Mouse (Mus musculus): ENCODE measurements around the gene Gpr55. TPM values are rescaled to one million over a fixed set of nuclear protein-coding genes. Genes with fewer than 3 reads are reported as not detected.

Gpr55 gene
- polyA plus RNA-seq, 1 experiment = not detected

DNA sequence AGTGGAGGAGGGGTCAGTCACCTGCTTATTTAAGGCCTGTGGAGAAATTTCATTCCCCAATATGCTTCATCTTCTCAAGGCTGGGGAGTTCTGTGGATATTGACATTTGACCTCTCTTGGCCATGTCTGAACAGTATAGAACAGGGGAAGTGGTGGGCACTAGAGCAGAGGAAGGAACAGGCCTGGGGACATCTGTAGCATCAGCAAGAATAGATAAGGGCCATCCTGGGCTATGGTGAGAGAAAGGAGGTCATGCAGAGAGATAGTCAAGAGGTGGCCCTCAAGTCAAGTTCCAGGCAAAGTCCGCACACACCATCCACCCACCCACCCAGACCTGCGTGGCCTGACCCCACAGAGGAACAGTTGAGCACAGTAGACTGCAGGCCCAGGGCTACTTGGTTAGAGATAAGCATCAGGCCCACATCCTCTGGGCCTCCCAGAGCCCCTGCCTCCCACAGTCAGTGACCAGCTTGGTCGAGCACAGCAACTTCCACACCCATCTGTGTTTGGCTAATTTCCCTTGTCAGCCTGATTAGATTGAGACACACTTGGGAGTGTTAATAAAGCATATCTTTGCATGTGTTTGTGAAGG, 59.2 kb downstream of the Gpr55 start:
- TF ChIP-seq CTCF (IDR thresholded peaks at IDR 0.05; ENCODE audit: control insufficient read depth, insufficient read depth, low read length) (no peak), POLR2A (IDR thresholded peaks at IDR 0.05; ENCODE audit: borderline replicate concordance, control insufficient read depth, low read depth, low read length) (no peak)

DNA sequence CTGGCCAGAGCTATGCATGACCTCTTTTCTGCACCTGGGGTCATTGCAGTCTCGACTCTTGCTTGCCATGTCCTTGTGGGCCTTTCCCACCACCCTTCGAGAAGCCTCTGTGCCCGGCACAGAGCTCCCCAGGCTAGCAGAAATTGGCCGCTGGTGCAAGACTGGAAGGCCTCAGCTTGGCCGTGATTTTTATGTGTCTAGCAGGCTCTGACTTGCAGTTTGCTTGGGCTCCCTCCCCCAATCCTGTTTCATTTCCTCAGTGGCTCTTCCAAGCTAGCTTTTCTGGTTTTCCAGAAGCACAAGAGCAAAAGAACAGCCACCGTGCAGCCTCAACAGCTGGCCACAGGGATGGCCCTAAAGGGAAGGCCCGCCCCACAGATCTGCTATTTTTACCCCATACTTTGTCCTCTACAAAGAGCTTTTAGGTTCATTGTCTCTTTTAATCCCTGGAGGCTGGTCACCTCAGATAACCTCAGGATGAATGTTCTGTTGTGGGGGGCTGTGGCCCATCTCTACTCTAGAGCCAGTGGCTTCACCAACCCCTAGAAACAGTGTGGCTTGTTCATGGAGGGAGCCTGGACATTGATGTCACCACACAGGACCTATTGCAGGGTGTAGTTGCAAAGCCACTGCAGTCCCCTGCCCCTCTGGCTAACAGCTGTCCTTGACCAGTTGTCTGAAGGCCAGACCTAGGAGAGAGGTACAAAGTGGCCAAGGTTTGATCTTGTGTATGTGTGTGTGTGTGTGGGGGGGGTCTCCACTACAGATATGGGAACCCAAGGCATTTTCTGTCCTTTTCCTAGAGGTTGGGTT, 60.1 kb downstream of the Gpr55 start:
- Histone ChIP-seq H3K27ac (ENCODE audit: control insufficient read depth, insufficient read depth, low read depth, low read length, poor library complexity) (no peak overlapping the region), H3K4me1 (ENCODE audit: control insufficient read depth, insufficient read depth, low read length) (no peaks in the 10 kb centered on the region; the same call in 1 of the 2 replicates), H3K4me3 (replicated peaks; ENCODE audit: control insufficient read depth, low read depth, low read length) (no peak overlapping the region)
- 64% methylated on average over 7 of the region's 7 CpGs for WGBS
- TF ChIP-seq CTCF (IDR thresholded peaks at IDR 0.05; ENCODE audit: control insufficient read depth, insufficient read depth, low read length) (no peak), POLR2A (IDR thresholded peaks at IDR 0.05; ENCODE audit: borderline replicate concordance, control insufficient read depth, low read depth, low read length) (no peak)

More for the DNA sequence above, 59.2 kb downstream of the Gpr55 start:
- Histone ChIP-seq H3K4me3 (replicated peaks; ENCODE audit: control insufficient read depth, low read depth, low read length) (no peak overlapping the region), H3K27ac (ENCODE audit: control insufficient read depth, insufficient read depth, low read depth, low read length, poor library complexity) (no peak overlapping the region), H3K4me1 (ENCODE audit: control insufficient read depth, insufficient read depth, low read length) (no peaks in the 10 kb centered on the region)
- WGBS = 41% methylated on average over 3 of the region's 3 CpGs

DNA sequence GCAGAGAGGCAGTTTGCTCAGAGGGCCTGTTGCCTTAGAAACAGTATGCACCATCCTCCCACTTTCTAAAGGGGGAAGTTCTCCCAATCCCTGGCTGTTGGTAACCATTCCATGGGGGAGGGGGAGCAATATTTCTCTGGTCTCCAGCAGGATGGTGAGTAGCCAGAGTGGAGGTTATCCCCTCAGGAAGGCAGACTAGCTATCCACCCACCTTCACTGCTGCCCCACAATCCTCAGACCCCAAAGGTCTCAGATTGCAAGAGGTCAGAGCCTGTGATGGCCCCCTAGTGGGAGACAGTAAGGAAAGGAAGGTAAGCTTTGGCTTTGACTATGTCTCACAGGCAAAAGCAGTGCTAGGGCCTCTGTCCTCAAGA, 61.4 kb downstream of the Gpr55 start:
- no peak overlapping the region for H3K27ac ChIP-seq (ENCODE audit: control insufficient read depth, insufficient read depth, low read depth, low read length, poor library complexity)
- TF ChIP-seq POLR2A (IDR thresholded peaks at IDR 0.05; ENCODE audit: borderline replicate concordance, control insufficient read depth, low read depth, low read length) (no peak), CTCF (IDR thresholded peaks at IDR 0.05; ENCODE audit: control insufficient read depth, insufficient read depth, low read length) (no peak)
- no peaks in the 10 kb centered on the region; the same call in 1 of the 2 replicates for H3K4me1 ChIP-seq (ENCODE audit: control insufficient read depth, insufficient read depth, low read length)
- H3K4me3 ChIP-seq (replicated peaks; ENCODE audit: control insufficient read depth, low read depth, low read length) = no peak overlapping the region

DNA sequence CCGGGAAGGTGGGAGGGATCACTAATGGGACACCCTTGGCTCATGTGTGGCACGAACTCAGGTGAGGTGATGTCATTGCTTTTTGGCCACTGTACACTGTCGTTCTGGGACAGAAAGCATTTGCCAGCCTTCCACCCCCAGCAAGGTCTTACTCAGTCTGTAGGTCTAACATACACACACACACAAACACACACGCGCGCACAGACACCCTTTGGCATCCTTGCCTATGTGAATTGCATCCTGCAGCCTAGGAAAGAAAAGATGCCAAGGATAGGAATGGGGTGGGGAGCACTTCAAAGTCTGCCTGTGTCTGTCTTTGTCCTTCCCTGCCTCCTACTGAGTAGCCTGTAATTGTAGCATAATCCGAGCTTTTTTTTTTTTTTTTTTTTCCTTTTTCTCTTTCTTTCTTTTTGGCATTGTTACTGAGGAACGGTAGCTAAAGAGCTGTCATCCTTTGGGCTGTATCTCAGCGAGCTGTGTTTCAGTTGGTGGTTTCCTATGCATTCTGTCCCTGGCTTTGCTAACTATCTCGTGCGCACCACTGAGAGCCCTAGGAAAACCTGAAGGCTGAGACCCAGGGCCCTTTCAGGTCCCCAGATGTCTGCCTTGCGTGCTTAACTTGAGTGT, 61.9 kb downstream of the Gpr55 start:
- WGBS = 69% methylated on average over 12 of the region's 12 CpGs
- Histone ChIP-seq H3K4me1 (ENCODE audit: control insufficient read depth, insufficient read depth, low read length) (no peaks in the 10 kb centered on the region; the same call in 1 of the 2 replicates), H3K27ac (ENCODE audit: control insufficient read depth, insufficient read depth, low read depth, low read length, poor library complexity) (no peak overlapping the region), H3K4me3 (replicated peaks; ENCODE audit: control insufficient read depth, low read depth, low read length) (no peak overlapping the region)
- TF ChIP-seq POLR2A (IDR thresholded peaks at IDR 0.05; ENCODE audit: borderline replicate concordance, control insufficient read depth, low read depth, low read length) = no peak
- TF ChIP-seq CTCF (IDR thresholded peaks at IDR 0.05; ENCODE audit: control insufficient read depth, insufficient read depth, low read length) = no peak

DNA sequence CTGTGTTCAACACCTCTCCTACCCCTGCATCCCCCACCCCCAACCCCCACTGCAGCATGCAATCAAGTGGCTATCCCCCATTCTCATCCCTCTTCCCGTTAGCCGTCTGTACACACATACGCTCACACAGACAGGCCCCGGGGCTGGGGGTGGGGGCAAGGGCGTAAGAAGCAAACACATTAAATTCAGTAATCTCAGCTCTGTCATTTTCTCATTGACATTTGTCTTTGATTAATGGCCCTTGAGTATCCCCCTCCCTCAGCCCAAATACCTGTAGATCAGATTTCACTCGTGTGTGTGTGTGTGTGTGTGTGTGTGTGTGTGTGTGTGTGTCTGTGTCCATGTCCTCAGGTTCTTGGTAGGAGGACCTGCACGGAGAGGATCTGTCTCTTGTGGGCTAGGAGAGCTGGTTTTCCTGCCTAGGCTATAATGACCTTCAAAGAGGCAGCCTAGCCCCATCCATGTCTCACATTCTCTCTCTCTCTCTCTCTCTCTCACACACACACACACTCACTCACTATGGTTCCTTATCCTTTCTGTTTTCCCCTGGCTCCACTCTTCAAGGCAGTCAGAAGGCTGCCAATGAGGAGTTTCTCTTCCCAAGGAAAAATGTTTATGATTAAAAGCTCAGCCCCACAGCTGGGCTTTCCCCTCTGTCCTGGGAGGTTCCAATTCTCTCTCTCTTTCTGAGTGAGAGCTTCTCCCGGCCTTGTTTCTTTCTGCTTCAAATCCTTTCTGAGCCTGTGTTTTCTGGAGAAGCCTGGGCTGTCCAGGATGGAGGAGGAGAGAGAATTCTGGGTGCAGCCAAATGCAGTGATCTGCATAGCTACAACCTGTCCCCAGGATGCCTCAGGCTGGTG, 62.7 kb downstream of the Gpr55 start:
- no peaks in the 10 kb centered on the region; the same call in 1 of the 2 replicates for H3K4me1 ChIP-seq (ENCODE audit: control insufficient read depth, insufficient read depth, low read length)
- H3K27ac ChIP-seq (ENCODE audit: control insufficient read depth, insufficient read depth, low read depth, low read length, poor library complexity) = no peak overlapping the region
- WGBS = 72% methylated on average over 8 of the region's 8 CpGs
- H3K4me3 ChIP-seq (replicated peaks; ENCODE audit: control insufficient read depth, low read depth, low read length) = no peak overlapping the region
- TF ChIP-seq POLR2A (IDR thresholded peaks at IDR 0.05; ENCODE audit: borderline replicate concordance, control insufficient read depth, low read depth, low read length) = no peak
- no peak for TF ChIP-seq CTCF (IDR thresholded peaks at IDR 0.05; ENCODE audit: control insufficient read depth, insufficient read depth, low read length)

DNA sequence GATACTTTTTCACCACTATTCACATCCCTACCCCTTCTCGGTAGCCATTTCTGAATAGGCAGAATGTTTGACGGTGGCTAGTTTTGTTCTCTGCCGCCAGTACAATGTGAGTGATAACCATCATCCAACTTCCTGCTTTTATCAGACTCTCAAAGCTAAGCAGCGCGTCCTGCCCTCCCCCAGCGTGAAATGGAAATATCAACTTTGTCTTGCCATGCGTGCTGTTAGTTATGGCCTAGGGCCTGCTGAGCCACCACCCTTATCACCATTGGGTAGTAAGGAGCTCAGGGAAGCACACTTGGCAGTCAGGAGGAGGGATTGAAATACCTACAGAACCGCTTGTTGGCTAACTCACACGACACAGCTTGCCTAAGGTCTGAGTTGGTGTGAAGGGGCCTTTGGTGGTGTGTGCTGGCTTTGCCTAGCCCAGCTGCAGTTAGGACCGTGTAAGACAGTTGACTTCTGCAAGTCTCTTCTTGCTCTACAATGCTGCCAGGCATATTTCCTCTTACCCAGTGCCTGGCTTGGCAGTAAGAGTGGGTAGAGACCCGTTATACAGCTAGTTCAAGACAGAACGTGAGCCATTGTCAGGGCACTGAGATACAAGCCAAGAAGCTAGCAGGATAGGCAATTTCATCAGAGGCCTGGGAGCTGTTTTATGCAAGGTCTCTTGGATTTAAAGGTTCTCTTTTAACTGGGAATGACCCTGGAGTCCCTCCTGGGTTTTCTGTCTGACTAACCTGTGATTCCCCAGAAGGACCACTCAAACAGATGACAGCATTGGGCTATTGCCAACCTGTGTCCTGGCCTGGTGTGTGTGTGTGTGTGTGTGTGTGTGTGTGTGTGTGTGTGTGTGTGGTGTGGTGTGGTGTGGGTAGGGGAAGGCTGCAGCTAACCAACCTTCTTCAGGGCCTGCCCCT, 63.8 kb downstream of the Gpr55 start:
- H3K27ac ChIP-seq (ENCODE audit: control insufficient read depth, insufficient read depth, low read depth, low read length, poor library complexity) = no peak overlapping the region

DNA sequence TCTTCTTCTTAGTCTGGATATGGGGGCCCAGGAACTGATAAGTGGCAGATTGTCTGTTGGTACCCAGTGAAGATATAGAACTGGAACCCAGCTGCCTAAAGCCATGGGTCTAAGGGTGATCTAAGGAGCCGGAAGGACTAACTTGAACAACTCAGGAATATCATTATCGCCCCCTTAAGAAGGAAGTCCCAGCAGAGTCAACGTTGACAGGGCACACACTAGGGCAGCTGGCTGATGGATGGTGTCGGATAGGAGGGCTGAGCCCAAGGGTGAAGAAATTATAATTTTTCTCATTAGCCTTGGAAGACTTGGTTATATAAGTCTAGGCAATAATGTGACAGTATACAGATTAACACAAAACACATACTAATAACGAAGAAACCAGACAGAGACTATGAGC, 64.7 kb downstream of the Gpr55 start:
- no peaks in the 10 kb centered on the region; the same call in 1 of the 2 replicates for H3K4me1 ChIP-seq (ENCODE audit: control insufficient read depth, insufficient read depth, low read length)
- 78% methylated on average over 5 of the region's 5 CpGs for WGBS
- TF ChIP-seq POLR2A (IDR thresholded peaks at IDR 0.05; ENCODE audit: borderline replicate concordance, control insufficient read depth, low read depth, low read length) (no peak), CTCF (IDR thresholded peaks at IDR 0.05; ENCODE audit: control insufficient read depth, insufficient read depth, low read length) (no peak)
- no peak overlapping the region for H3K27ac ChIP-seq (ENCODE audit: control insufficient read depth, insufficient read depth, low read depth, low read length, poor library complexity)
- H3K4me3 ChIP-seq (replicated peaks; ENCODE audit: control insufficient read depth, low read depth, low read length) = no peak overlapping the region

More for the DNA sequence above, 63.8 kb downstream of the Gpr55 start:
- Histone ChIP-seq H3K4me1 (ENCODE audit: control insufficient read depth, insufficient read depth, low read length) (no peaks in the 10 kb centered on the region; the same call in 1 of the 2 replicates), H3K4me3 (replicated peaks; ENCODE audit: control insufficient read depth, low read depth, low read length) (no peak overlapping the region)
- TF ChIP-seq CTCF (IDR thresholded peaks at IDR 0.05; ENCODE audit: control insufficient read depth, insufficient read depth, low read length) (no peak), POLR2A (IDR thresholded peaks at IDR 0.05; ENCODE audit: borderline replicate concordance, control insufficient read depth, low read depth, low read length) (no peak)
- 23% methylated on average over 12 of the region's 12 CpGs for WGBS

Data from bone marrow, adult 2 months (tissue).